Mouse (Mus musculus) urinary bladder, postnatal 4 days (tissue): Measurements from ENCODE around the gene Olfr31.
A peak's percentile ranks its signal among the peaks of the same experiment; 100 is the strongest.

Experiments
- DNase-seq, 2 experiments: peaks; one replicate each; pipeline ENCODE4 v3.0.0; 2021 to 2022; ENCODE audit warnings: low spot score in 2 of 2

The Olfr31 gene

DNA sequence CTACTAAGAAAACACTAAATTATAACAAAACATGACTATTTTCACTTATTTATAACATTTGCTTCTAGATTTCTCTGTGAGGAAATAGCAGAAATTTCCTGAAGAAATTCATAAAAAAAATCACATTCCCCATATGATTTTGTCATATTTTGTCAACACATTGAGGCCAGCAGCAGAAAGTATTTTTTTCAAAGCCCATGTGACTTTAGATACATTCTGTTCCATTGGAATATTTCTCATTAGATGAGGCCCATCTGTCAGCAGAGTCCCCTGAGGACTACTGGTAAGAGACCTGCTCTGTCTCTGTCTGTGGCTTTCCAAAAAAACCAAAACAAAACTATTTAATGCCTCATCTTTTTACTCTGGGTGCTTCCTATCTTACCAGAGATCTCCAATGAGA is at the start of gene Olfr31:
Gene Olfr31, plus strand, starts transcription at position 301 of the 400 bp plus-strand sequence.
- DNase-seq: no peak

DNA sequence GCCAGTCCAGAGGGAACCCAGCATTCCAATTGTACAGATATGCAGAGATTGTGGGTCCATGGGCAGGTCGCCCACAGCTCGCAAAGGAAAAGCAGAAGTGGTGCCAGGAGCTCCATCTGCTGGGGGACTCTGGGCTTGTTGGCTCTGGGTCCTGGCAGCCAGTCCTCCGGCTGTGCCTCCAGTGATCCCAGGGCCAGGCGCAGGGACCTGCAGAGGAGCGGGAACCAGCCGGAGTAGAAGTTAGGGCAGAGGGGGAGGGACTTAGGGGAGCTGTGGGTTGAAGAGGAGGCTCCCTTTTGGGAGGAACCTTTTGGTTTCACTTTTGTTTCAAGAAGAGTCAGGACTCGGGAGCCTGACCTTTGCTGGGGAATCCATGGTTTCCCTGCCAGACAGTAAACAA is 28.2 kb upstream of the Olfr31 start:
- DNase-seq: no peak

DNA sequence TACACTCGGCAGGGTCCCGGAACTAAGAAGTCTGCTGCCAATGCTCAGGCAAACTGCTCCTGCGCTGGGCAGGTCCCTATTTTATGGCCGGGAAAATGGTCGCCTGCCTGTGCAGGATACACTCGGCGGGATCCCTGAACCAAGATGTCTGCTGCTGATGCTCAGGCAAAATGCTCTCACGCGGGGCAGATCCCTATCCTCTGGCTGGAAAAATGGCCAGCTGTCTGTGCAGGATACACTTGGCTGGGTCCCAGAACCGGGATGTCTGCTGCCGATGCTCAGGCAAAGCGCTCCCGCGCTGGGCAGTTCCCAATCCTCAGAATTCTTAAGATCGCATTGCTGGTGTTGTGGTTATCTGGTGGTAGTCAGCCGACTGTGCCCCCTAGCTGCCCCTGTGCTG is 13.7 kb upstream of the Olfr31 start:
- DNase-seq: no peak

DNA sequence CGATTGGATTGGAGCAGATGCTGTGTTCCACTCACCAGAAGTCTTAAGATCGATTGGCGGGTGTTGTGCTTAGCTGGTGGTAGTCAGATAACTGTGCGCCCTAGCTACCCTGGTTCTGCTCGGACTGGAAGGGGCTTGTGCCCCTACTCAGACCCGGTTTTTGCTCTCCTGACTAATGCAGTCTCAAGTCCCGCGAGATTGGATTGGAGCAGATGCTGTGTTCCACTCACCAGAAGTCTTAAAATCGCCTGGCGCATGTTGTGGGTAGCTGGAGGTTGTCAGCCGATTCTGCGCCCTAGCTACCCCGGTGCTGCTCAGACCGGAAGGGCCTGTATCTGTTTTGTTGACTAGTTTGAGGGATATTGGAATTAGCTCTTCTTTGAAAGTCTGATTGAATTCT is 13.2 kb upstream of the Olfr31 start:
- no peak for DNase-seq

DNA sequence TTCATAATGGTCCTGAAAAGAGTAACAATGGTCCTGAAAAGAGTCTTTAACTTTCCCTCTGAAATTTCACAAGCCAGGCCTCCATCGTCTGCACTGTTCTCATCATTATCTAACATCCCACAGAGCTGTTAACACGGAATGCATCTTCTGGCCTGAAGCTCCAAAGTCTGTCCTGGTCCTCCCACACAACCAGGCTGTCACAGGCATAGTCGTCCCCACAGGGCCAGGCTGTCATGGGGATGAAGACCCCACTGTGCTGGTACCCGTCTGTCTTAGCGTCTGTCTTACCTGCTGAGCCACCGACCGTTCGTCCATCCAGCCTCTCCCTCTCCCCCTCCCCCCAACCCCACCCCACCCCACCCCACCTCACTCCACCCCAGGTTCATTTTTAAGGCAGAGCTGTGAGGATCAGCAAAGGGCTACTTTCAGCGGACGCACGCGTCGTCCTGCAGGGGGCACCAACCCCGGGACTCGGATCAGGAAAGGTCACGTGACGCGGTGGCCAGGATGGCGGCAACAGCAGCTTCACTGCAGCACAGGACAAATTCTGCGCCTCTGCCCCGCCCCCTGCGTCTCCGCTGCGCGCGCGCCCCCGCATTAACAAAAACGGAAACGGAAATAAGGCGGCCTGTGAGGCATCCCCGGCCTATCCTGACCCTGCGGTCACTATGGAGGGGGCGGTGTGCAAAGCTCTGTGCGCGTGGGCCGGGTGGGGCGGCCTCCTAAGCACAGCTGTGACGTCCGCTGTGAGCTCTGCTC is 22.7 kb downstream of the Olfr31 start:
- peak; percentile 91 to 96 for DNase-seq

DNA sequence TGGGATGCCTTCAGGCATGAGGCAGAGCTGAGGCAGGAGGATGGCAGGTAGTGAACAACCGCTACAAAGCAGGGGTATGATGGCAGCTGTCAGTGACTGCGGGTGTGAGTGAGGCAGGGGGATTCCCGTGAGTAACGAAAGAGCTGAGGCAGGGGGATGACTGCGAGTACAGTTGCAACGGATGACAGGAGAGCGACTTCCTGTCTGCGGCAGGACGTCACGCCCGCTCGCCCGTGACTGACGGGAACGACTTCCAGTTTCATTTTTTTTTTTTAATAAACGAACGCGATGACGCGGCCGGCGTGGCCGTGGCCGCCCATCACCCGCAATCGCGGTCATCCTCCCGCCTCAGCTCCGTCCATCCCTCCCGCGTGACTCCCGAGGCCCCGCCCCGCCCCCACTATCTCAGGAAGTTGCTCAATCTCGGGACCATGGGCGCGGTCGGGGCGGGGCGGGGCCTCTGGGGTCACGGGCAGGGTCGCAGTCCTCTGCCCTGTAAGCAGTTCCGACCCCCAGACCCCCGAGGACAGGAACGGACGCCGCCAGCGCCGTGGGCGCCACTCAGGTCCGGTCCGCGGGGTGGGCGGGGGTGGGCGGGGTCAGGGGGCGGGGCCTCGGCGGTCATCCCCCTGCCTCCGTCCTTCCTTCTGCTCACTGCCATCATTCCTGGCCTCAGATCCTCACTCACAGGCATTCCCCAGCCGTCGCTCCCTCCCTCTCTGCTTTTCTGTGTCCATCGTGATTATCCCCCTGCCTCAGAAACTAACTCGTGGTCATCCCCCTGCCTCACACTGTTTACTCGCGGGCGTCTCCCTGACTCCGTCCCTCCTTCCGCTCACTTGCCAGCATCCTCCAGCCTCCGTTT is 23.6 kb downstream of the Olfr31 start, which contains the start of gene Il3ra:
Gene Il3ra, plus strand, starts transcription at position 328 of the 865 bp plus-strand sequence.
- peak; percentile 70 to 79 for DNase-seq

DNA sequence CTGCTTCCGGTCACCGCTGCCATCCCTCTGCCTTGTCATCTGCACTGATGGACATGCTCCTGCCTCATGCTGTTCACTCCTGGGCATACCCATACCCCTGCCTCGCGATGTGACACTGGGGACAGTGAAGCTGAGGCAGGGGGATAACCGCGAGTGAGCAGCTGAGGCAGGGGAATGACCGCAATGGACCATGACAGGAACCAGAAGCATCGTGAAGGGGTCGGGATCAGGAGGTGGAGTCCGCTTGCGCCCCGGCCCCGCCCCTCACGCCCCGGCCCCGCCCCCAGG is 24.1 kb downstream of the Olfr31 start:
- no peak for DNase-seq

DNA sequence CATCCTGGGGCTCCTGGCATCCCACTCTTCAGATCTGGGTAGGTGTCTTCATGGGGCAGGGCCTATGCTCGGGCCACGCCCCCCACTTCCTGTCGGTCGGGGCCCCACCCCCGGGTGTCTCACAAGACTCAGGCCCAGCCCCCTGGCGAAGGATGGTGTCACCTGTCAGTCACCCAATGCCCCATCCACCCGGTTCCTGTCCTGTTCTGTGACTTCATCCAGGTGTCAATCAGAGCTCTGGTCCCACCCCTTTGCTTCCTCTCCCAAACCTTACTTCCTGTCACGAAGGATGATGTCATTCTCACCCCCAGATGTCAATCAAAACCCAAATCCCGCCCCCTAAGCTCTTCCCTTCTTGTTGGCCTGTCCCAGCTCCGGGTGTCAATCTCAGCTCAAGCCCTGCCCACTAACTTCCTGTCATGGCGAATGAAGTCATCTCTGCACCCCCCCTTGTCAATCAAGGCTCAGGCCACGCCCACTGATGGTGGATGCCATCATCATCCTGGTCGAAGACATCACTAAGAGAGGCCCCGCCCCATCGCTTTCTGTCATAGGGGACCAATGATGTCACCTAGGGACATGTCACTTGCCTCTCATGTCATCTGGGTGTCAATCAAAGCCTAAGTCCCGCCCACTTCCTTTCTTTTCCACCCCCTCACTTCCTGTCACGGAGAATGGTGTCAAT is 24.7 kb downstream of the Olfr31 start:
- DNase-seq: peak; percentile 29 to 62

DNA sequence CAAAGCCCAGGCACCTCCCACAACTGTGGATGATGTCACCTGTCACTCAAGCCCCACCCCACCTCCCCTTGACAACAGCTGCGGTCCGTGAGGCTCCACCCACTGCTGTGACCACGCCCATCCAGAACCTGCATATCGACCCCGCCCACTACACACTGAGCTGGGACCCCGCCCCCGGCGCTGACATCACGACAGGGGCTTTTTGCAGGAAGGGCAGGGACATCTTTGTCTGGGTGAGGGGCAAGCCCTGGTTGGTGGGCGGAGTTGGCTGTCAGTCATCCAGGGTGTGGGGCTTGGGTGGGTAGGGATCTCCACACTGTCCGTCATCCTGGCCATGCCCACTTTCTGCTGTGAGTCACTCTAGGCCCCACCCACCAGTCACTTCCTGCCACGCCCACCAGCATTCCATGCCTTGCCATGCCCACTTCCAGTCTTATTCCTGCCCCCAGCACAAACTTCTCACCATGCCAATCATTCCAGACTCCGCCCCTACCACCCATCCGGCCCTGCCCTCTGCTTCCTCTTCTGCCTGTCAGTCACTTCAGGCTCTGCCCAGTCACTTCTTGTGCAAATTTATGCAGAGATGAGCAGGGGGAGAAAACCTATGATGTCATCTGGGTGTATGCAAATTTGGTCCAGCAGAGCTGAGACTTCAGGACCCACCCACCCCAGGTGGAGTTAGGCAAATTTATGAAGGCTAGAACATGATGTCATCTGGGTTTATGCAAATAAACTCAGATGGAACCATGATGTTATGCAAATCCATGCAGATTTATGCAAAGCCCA is 25.4 kb downstream of the Olfr31 start:
- DNase-seq: peak; percentile 33 to 63

DNA sequence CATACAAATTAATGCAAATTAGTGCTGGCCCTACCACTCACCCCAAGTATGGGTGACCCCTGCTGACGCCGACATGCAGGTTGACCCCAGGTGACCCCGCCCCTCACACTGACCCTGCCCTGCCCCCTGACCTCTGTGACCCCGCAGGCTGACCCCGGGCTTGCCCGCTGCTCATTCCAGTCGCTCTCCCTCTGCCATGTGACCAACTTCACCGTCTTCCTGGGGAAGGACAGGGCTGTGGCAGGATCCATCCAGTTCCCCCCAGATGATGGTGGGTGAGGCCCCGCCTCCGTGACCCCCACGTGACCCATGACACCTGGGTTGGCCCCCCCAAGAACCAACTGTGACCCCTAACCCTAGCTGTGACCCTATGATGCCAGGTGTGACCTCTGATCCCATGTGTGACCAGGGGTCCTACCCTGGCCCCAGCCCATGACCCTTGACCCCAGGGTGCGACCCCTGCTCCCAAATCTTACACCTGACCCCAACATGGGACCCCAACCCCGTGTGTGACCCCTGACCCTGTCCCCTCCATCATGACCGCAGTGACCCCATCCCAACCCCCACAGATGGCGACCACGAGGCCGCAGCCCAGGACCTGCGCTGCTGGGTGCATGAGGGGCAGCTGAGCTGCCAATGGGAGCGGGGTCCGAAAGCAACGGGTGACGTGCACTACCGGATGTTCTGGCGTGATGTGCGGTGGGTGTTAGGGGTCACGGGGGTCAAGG is 26.2 kb downstream of the Olfr31 start:
- DNase-seq: peak in 1 of 2 experiments; percentile 62

DNA sequence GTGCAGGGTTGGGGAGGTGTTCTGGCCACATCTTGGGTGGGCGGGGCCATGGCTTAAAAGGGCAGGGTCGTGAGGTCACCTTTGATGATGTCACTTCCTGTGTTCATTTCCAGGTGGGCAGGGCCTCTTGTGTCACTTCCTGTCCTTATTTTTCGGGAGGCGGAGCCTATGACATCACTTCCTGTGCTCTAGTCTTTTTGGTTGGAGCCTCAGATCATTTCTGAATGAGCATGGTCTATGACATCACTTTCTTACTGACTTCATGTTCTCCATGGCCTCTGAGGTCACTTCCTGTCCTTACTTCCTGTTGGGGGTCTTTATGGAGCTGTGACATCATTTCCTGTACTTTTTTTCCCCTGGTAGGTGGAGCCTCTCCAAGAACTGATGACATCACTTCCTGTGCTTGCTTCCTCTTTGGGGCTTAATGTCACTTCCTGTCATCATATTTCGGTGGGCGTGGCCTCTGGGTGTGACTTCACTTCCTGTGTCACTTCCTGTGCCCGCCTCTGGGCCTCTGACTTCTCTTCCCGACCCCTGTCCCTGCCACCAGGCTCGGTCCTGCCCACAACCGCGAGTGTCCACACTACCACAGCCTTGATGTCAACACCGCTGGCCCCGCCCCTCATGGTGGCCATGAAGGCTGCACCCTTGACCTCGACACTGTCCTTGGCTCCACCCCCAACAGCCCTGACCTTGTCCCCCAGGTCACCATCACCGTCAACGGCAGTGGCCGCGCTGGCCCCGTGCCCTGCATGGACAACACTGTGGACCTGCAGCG is 27.0 kb downstream of the Olfr31 start:
- DNase-seq: no peak

DNA sequence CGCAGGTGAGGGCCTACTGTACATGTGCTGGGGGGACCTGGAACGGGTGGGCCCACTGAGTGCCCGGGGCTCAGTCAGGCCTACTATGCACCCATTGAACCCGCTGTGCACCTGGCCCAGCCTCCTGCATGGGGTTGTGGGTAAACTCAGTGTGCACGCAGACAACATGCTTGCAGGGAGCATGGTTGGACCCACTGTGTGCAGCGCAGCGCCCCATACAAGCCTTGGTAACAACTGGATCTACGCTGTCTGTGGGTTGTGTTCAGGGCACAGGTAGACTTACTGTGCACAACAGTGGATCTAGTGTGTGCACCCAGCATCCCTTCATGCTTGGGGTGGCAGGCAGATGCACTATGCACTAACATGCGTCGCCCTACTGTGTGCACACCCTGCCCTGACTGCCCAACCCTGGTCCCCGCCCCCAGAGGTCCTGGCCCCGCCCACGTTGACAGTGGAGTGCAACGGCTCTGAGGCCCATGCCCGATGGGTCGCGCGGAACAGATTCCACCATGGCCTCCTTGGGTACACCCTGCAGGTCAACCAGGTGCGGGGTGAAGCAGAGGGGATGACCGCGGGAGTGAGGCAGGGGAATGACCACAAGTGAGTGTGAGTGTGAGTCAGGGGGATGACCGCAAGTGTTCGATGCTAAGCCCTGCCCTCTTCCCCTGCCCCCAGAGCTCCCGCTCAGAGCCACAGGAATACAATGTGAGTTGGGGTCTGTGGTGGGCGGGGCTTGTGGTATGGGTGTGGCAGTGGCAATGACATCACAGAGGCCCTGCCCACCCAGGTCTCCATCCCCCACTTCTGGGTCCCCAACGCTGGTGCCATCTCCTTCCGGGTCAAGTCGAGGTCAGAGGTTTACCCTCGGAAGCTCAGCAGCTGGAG is 27.9 kb downstream of the Olfr31 start:
- no peak for DNase-seq

DNA sequence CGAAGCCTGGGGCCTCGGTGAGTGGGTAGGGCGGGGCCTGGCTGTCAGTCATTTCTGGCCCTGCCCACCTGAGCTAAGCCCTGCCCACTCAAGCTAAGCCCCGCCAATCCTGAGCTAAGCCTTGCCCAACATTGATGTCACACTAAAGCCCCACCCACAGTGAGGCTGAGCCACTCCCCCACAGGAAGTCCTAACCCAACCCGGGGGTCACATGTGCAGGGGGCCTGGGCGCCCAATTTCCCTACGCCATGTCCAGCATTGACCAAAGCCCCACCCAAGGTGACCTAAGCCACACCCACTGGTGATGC is 28.5 kb downstream of the Olfr31 start:
- no peak for DNase-seq

DNA sequence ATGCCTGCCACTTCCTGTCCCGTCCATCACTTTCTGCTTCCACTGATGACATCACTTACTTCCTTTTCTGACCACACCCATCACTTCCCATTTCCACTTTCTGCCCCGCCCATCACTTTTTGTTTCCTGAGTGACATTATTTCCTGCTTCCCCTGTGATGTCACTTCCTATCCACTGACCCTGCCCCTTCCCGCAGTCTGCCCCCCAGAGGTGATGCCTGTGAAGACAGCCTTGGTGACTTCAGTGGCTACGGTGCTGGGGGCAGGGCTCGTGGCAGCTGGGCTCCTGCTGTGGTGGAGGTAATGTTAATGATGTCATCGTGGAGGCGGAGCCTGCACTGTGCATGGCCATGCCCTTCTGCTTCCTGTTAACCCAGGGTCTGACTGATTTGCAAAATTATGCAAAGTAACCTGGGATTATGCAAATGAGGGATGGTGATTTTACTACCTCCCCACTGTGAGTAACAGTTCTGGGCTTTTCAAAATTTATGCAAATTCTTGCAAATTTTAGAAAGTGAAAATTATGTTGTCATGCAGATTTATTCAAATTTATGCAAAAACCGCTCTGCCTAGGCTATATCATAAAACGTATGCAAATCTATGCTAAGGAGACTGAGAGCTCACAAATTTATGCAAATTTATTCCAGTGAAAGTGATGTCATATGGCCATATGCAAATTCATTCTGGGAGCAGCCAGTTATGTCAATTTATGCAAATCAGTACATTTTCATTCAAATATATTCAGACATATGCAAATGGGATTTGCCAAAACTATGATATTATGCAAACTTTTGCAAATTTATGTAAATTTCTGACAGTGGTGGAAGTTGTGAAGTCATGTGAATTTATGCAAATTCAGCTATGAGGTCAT is 29.3 kb downstream of the Olfr31 start:
- DNase-seq: no peak

DNA sequence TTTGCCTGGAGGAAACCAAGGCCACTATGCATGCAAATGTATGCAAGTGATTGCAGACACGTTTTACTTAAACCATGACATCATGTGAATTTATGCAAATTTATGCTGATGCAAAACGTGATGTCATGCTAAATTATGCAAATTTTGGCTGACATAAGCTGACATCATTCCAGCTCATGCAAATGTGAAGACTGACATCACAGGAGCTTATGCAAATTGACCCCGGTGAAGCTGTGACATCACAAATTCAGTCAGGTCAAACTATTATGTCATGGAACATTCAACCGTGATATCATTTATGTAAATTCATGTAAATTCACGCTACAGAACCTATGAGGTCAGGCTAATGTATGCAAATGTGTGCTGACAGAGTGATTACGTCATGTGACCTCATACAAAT is 30.0 kb downstream of the Olfr31 start:
- DNase-seq: no peak

DNA sequence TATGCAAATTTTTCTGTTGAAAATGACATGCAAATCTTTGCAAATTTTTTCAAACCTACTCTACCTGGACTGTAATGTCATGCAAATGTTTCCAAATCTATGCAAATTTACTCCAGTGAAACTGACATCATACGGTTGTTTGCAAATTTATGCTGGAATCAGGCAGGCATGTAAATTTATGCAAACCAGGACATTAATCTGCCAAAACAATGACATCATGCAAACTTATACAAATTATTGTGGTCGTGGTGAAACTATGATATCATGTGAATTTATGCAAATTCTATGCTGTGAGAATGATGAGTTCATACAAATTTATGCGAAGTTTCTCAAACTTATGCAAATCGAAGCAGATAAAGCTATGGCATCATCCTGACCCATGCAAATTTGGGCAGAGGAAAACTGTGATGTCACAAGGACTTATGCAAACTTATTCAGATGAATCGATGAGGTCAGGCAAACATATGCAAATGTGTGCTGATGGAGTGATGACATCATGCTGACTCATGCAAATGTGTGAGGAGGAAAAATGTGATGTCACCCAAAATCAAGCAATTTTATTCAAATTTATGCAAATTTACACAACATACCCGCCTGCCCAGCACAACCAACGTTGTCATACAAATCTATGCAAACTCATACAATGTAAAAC is 30.6 kb downstream of the Olfr31 start:
- no peak for DNase-seq

DNA sequence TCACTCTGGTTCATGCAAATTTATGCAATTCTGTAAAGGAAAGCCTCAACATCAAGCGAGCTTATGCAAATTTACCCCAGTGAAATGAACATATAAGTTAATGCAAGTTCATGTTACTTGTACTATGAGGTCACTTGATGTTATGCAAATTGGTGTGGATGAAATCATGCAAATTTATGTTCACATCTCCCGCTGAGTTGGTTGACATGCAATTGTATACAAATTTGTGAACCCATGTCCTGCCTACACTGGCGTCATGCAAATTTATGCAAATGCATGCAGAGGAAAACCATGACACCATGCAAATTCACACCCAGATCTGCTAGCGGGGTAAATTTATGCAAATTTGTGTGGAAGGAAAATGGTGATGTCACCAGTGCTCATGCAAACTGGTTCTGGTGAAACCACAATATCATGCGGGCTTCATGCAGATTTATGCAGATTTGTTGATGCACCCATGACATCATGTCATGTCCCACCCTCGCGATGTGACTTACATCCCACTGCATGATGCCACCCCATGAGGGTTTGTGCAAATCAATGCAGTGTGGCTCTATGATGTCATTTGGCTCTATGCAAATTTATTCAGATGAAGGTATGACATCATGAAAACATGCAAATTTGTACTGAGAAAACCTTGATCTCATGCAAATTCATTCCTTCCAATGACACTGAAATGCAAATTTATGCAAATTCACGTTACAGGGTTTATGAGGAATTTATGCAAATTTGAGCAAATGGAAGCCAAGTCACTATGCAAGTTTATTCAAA is 31.3 kb downstream of the Olfr31 start:
- DNase-seq: no peak
